Mouse (Mus musculus): Measurements from ENCODE around the gene Ppp1r1b. TPM values are rescaled to one million over a fixed set of nuclear protein-coding genes. Genes with fewer than 3 reads are reported as not detected.

Ppp1r1b gene
- total and polyA plus RNA-seq, 3 experiments, result 0.08 TPM; not detected in 2

DNA sequence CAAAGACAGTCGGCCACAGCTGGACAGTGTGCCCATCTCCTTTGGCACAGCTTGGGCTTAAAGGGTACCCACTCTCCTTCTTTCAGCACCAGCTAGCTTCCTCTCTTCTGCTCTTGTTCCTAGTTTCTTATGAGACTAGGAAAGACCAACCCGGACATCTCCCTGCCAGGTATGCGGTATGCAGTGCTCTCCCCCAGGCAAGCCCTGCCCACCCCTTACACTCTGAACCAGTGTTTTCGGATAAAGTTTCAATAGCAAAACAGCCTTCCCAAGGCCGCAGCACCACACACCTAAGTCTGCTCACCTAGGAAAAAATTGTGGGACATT, 26.6 kb upstream of the Ppp1r1b start:
- Histone ChIP-seq H3K27me3 (replicated peaks) (peaks cover 94% of the 10 kb centered on the region), H3K9ac (ENCODE audit: insufficient read depth, low read depth) (no peak overlapping the region), H3K9me3 (replicated peaks; ENCODE audit: low read length) (no peaks in the 10 kb centered on the region), H3K36me3 (replicated peaks in 1 of 2; ENCODE audit: control insufficient read depth in 1 of 2, insufficient read depth in 1 of 2, low read length in 1 of 2) (no peaks in the 10 kb centered on the region), H3K4me3 (replicated peaks in 1 of 3; ENCODE audit: low read depth in 2 of 3, low read length in 2 of 3, poor library complexity in 1 of 3) (no peak overlapping the region), H3K27ac (ENCODE audit: insufficient read depth, low read depth) (no peak overlapping the region), H3K79me2 (replicated peaks; ENCODE audit: control insufficient read depth, extremely low read depth, insufficient read depth, poor library complexity, severe bottlenecking) (no peaks in the 10 kb centered on the region), H3K4me1 (ENCODE audit: control insufficient read depth in 1 of 2, insufficient read depth in 2 of 2) (peaks cover 0 to under 1% of the 10 kb centered on the region in 2 experiments; a peak in 1 of 4 replicates), H3K4me2 (ENCODE audit: insufficient read depth, low read depth, poor library complexity, severe bottlenecking) (no peak overlapping the region)
- no peak for DNase-seq (ENCODE audit: extremely low read depth)
- in situ Hi-C loops (cut with MboI; ENCODE audit: low pct_ligation_motif_present, low pct_unique_long_range_greater_than_20kb, low sequenced_read_pairs), result no loop called here
- TF ChIP-seq SMC3 (IDR thresholded peaks at IDR 0.05; ENCODE audit: low read depth, low read length) (no peak), JUN (IDR thresholded peaks at IDR 0.05; ENCODE audit: insufficient read depth, low read depth, low read length) (no peak), MYC (IDR thresholded peaks at IDR 0.05; ENCODE audit: low read depth, low read length) (no peak), POLR2A (IDR thresholded peaks at IDR 0.05; ENCODE audit: low read depth, low read length) (no peak), HCFC1 (IDR thresholded peaks at IDR 0.05; ENCODE audit: low read depth, low read length) (no peak), ETS1 (conservative IDR thresholded peaks at IDR 0.05; ENCODE audit: low read depth, low read length) (no peak), UBTF (IDR thresholded peaks at IDR 0.05; ENCODE audit: low read depth, low read length) (no peak), USF1 (IDR thresholded peaks at IDR 0.05; ENCODE audit: low read depth, low read length) (no peak), E2F4 (IDR thresholded peaks at IDR 0.05; ENCODE audit: insufficient replicate concordance, low read depth, low read length) (no peak), IRF4 (IDR thresholded peaks at IDR 0.05; ENCODE audit: low read depth, low read length) (no peak), ZMIZ1 (IDR thresholded peaks at IDR 0.05; ENCODE audit: low read depth, low read length) (no peak), NRF1 (IDR thresholded peaks at IDR 0.05; ENCODE audit: low read depth, low read length) (no peak), MAZ (IDR thresholded peaks at IDR 0.05; ENCODE audit: low read depth, low read length) (no peak), JUND (conservative IDR thresholded peaks at IDR 0.05; ENCODE audit: low read depth, low read length) (no peak), GABPA (IDR thresholded peaks at IDR 0.05; ENCODE audit: insufficient replicate concordance, low read depth, low read length) (no peak), CHD2 (IDR thresholded peaks at IDR 0.05; ENCODE audit: low read length) (no peak)
- dilution Hi-C loops (cut with MboI; ENCODE audit: extremely low pct_ligation_motif_present, extremely low pct_unique_long_range_greater_than_20kb, low sequenced_read_pairs), result no loop called here

DNA sequence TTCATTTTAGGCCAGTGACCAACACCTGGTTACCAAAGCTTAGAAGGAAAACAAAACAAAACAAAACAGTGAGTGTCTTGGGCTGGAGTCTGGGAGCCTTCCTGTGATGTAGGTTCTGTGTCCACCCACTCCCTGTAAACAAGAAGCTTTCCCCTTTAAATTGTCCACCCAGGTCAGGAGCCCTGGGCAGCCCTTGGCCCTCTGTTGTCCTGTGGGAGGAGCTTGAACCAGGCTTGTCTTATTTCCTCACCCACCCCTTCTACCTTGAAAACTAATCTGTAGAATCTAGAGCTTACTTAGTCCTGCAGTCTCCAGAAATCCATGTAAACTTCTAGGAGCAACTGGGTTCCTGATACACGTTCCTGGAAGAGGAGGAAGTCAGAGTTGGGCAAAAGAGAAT, 26.0 kb upstream of the Ppp1r1b start:
- Histone ChIP-seq H3K27me3 (replicated peaks) (peaks cover 94% of the 10 kb centered on the region), H3K9ac (ENCODE audit: insufficient read depth, low read depth) (no peak overlapping the region), H3K79me2 (replicated peaks; ENCODE audit: control insufficient read depth, extremely low read depth, insufficient read depth, poor library complexity, severe bottlenecking) (no peaks in the 10 kb centered on the region), H3K9me3 (replicated peaks; ENCODE audit: low read length) (peaks cover 2% of the 10 kb centered on the region), H3K36me3 (replicated peaks in 1 of 2; ENCODE audit: control insufficient read depth in 1 of 2, insufficient read depth in 1 of 2, low read length in 1 of 2) (no peaks in the 10 kb centered on the region), H3K4me2 (ENCODE audit: insufficient read depth, low read depth, poor library complexity, severe bottlenecking) (no peak overlapping the region), H3K27ac (ENCODE audit: insufficient read depth, low read depth) (no peak overlapping the region), H3K4me3 (replicated peaks in 1 of 3; ENCODE audit: low read depth in 2 of 3, low read length in 2 of 3, poor library complexity in 1 of 3) (no peak overlapping the region), H3K4me1 (ENCODE audit: control insufficient read depth in 1 of 2, insufficient read depth in 2 of 2) (peaks cover 0 to 3% of the 10 kb centered on the region in 2 experiments; a peak in 1 of 4 replicates)
- no peak for TF ChIP-seq RCOR1 (conservative IDR thresholded peaks at IDR 0.05; ENCODE audit: low read depth, low read length)
- TF ChIP-seq ZKSCAN1 (IDR thresholded peaks at IDR 0.05; ENCODE audit: borderline replicate concordance, low read depth, low read length), result no peak
- TF ChIP-seq UBTF (IDR thresholded peaks at IDR 0.05; ENCODE audit: low read depth, low read length), result no peak
- no peak for TF ChIP-seq ZNF384 (IDR thresholded peaks at IDR 0.05; ENCODE audit: low read depth, low read length)
- TF ChIP-seq JUND (conservative IDR thresholded peaks at IDR 0.05; ENCODE audit: low read depth, low read length), result no peak
- TF ChIP-seq GABPA (IDR thresholded peaks at IDR 0.05; ENCODE audit: insufficient replicate concordance, low read depth, low read length), result no peak
- no peak for TF ChIP-seq JUN (IDR thresholded peaks at IDR 0.05; ENCODE audit: insufficient read depth, low read depth, low read length)
- TF ChIP-seq MAFK (IDR thresholded peaks at IDR 0.05; ENCODE audit: insufficient replicate concordance, low read length), result no peak
- no peak for TF ChIP-seq IRF4 (IDR thresholded peaks at IDR 0.05; ENCODE audit: low read depth, low read length)
- TF ChIP-seq TBP (conservative IDR thresholded peaks at IDR 0.05; ENCODE audit: low read depth, low read length), result no peak
- no peak for TF ChIP-seq ETS1 (conservative IDR thresholded peaks at IDR 0.05; ENCODE audit: low read depth, low read length)
- no peak for TF ChIP-seq BHLHE40 (IDR thresholded peaks at IDR 0.05; ENCODE audit: low read depth, low read length)
- TF ChIP-seq CHD1 (IDR thresholded peaks at IDR 0.05; ENCODE audit: low read depth, low read length), result no peak
- in situ Hi-C loops (cut with MboI; ENCODE audit: low pct_ligation_motif_present, low pct_unique_long_range_greater_than_20kb, low sequenced_read_pairs) (no loop called here), dilution Hi-C loops (cut with MboI; ENCODE audit: extremely low pct_ligation_motif_present, extremely low pct_unique_long_range_greater_than_20kb, low sequenced_read_pairs) (no loop called here)
- DNase-seq (ENCODE audit: extremely low read depth), result no peak

Data from CH12.LX (cell line).